Mouse (Mus musculus) cerebellum, adult 11-12 months (tissue): ENCODE measurements at regions not wholly inside any gene's neighbourhood (a gene's known extent, or its start where the extent isn't known, plus 50 kb on each side); places are given as distances from the start of the nearest gene placed in this dataset.
A peak's percentile ranks its signal among the peaks of the same experiment; 100 is the strongest.

Experiments
- DNase-seq: peaks from one replicate; pipeline ENCODE4 v3.0.0; 2022

DNA sequence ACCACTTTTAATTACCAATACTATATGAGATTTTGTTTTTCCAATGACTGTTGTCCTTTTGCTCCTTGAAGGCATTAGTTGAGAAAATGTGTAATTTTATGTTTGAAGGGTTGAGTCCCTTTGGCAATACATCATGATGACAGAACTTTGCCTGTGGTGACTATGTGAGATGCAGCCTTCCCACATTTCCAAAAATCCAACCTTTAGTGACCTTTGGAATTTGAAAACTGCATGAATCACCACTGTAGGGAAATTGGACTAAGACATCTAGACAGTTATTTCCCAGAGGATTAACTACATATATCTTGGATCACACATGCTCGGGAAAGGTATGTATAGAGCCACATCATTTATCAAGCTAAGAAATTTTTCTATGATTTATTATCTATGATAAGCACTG lies 57.7 kb downstream of the Fbxo5 start:
- DNase-seq, result no peak

DNA sequence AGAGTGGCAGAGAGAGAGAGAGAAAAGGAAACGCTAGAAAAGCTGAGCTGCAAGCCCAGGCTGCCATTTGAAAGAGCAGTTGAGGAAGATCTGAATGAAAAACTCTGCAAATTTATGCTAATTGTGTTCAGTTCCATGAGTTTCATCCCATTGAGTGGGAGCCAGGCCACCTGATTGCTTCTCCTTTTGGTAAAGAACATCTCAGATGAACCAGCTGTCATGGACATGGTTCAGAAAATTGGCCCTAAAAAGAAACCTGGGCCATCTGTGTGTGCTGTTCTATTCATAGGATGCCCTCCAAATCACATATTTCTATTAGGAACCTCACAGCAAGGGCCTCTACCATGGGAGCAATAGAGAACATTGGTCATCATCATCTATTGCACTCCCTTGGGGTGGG lies 70.3 kb downstream of the Fbxo5 start:
- peak; percentile 12 for DNase-seq

GRCm38 (mm10) chr10:5699791-5700190 lies 60.8 kb downstream of the Vip start:
- DNase-seq, result no peak

DNA sequence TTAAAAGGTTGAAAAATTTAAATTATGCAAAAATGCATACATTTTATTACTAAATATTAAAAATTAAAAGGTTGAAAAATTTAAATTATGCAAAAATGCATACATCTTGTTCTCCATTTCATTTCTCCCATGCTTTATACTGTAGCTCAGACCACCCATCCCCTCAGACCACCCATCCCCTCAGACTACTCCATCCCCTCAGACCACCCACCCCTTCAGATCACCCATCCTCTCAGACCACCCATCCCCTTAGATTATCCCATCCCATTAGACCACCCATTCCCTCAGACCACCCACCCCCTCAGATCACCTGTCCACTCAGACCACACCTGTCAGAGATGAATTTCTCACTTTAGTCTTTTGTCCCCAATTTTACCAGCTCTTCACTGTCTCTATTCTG lies 58.4 kb downstream of the Vip start:
- no peak for DNase-seq
